Mouse (Mus musculus) cortical plate, adult 2 months (tissue): ENCODE measurements at regions not wholly inside any gene's neighbourhood (a gene's known extent, or its start where the extent isn't known, plus 50 kb on each side); places are given as distances from the start of the nearest gene placed in this dataset.

Experiments
- H3K27ac ChIP-seq: fragments of 200-500 bp; 2 replicates; pipeline ENCODE4 v1.5.1; 2012; ENCODE audit warnings: low read length, control low read depth, inconsistent platforms; ENCODE audit not compliant: insufficient read depth
- H3K4me1 ChIP-seq: fragments of 200-500 bp; 2 replicates; pipeline ENCODE4 v1.6.1; 2011; ENCODE audit warnings: low read length; ENCODE audit not compliant: control insufficient read depth, insufficient read depth
- H3K4me3 ChIP-seq: fragments of 200-500 bp; 2 replicates; pipeline ENCODE4 v1.5.1; 2011; ENCODE audit warnings: mild to moderate bottlenecking, low read length, control low read depth; ENCODE audit not compliant: insufficient read depth
- CTCF ChIP-seq: fragments of 200-500 bp; IDR thresholded peaks from 2 replicates; pipeline ENCODE4 v1.5.1; 2011; ENCODE audit warnings: mild to moderate bottlenecking, control low read depth, low read length; ENCODE audit not compliant: insufficient read depth; ENCODE audit errors: extremely low read depth
- POLR2A ChIP-seq: fragments of 200-500 bp; IDR thresholded peaks from 2 replicates; pipeline ENCODE4 v1.6.1; 2011; ENCODE audit warnings: mild to moderate bottlenecking, low read length, control low read depth; ENCODE audit not compliant: insufficient read depth; ENCODE audit errors: extremely low read depth

DNA sequence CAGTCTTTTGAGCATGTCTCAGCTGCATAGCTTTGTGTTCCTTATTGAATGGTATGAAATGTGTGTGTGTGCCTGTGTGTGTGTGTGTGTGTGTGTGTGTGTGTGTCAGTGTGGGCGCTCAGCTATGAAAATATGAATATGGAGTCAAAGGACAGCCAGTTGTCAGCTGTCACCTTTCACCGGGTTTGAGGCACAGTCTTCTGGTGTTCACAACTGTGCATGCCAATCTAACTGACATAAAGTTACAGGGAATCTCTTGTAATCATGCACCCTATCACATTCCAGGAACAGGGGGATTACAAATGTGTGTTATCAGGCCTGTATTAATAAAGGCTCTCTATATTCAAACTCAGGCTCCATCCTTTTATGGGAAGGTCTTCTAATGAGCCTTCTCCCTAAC, 688.8 kb downstream of the Kcnj2 start:
- Histone ChIP-seq H3K27ac (no peak overlapping the region), H3K4me1 (no peaks in the 10 kb centered on the region), H3K4me3 (no peak overlapping the region)
- TF ChIP-seq CTCF (no peak), POLR2A (no peak)

- Histone ChIP-seq H3K4me3 (no peak overlapping the region), H3K27ac (no peak overlapping the region), H3K4me1 (no peaks in the 10 kb centered on the region)
- TF ChIP-seq CTCF (no peak), POLR2A (no peak)
Observed at GRCm38 (mm10) chr11:111763081-111763480, 697.1 kb downstream of the Kcnj2 start.

GRCm38 (mm10) chr11:111766371-111767011, 700.5 kb downstream of the Kcnj2 start:
- Histone ChIP-seq H3K27ac (no peak overlapping the region), H3K4me1 (no peaks in the 10 kb centered on the region), H3K4me3 (no peak overlapping the region)
- TF ChIP-seq CTCF (no peak), POLR2A (no peak)

DNA sequence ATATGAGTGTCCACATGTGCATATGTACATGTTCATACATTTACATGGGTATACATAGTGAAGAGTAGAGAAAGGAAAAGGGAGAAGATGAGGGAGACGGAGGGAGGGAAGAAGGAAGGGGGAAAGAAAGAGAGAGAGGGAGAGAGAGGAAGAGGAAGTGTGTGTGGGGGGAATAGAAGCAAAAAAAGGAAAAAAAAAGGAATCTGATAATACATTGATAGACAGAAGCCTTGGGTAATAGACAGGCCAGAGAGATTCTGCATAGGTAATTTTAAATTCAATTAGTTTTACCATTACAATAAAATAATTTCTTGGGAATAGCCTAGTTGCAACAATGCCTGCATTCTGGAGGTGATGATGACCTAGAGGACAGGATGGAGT, 701.0 kb downstream of the Kcnj2 start:
- H3K4me3 ChIP-seq: no peak overlapping the region
- no peaks in the 10 kb centered on the region for H3K4me1 ChIP-seq
- TF ChIP-seq POLR2A (no peak), CTCF (no peak)
- no peak overlapping the region for H3K27ac ChIP-seq

GRCm38 (mm10) chr11:111774108-111774679, 708.2 kb downstream of the Kcnj2 start:
- TF ChIP-seq POLR2A (no peak), CTCF (no peak)
- no peak overlapping the region for H3K27ac ChIP-seq
- no peak overlapping the region for H3K4me3 ChIP-seq
- H3K4me1 ChIP-seq: no peaks in the 10 kb centered on the region

- Histone ChIP-seq H3K4me3 (no peak overlapping the region), H3K4me1 (no peaks in the 10 kb centered on the region), H3K27ac (no peak overlapping the region)
- TF ChIP-seq CTCF (no peak), POLR2A (no peak)
Observed at GRCm38 (mm10) chr11:111781321-111781720, 715.4 kb downstream of the Kcnj2 start.

GRCm38 (mm10) chr11:111791267-111791926, 725.4 kb downstream of the Kcnj2 start:
- TF ChIP-seq CTCF (no peak), POLR2A (no peak)
- no peak overlapping the region for H3K4me3 ChIP-seq
- no peak overlapping the region for H3K27ac ChIP-seq
- H3K4me1 ChIP-seq: no peaks in the 10 kb centered on the region

- Histone ChIP-seq H3K4me1 (no peaks in the 10 kb centered on the region), H3K4me3 (no peak overlapping the region), H3K27ac (no peak overlapping the region)
- TF ChIP-seq CTCF (no peak), POLR2A (no peak)
Observed at GRCm38 (mm10) chr11:111801033-111801432, 735.1 kb downstream of the Kcnj2 start.

- no peak overlapping the region for H3K27ac ChIP-seq
- TF ChIP-seq POLR2A: no peak
- TF ChIP-seq CTCF: no peak
- no peak overlapping the region for H3K4me3 ChIP-seq
- no peaks in the 10 kb centered on the region for H3K4me1 ChIP-seq
Observed at GRCm38 (mm10) chr11:111816176-111816775, 750.3 kb downstream of the Kcnj2 start.

GRCm38 (mm10) chr11:111818124-111818523, 752.2 kb downstream of the Kcnj2 start:
- no peak overlapping the region for H3K27ac ChIP-seq
- no peak for TF ChIP-seq CTCF
- no peak for TF ChIP-seq POLR2A
- H3K4me1 ChIP-seq: no peaks in the 10 kb centered on the region
- H3K4me3 ChIP-seq: no peak overlapping the region
